Mouse (Mus musculus): ENCODE measurements around the gene Ptcd1. TPM values are rescaled to one million over a fixed set of nuclear protein-coding genes. Genes with fewer than 3 reads are reported as not detected.
A peak's percentile ranks its signal among the peaks of the same experiment; 100 is the strongest.
"Not testable (repeated sequence)": the region's sequence is repeated elsewhere in the genome, so short reads cannot be mapped to it uniquely, and the experiment has no call there.

Gene Ptcd1
- polyA plus RNA-seq, 1 experiment = 14.5 TPM

- Histone ChIP-seq H3K79me2 (ENCODE audit: control insufficient read depth, insufficient read depth) (peaks cover 89% of the 10 kb centered on the region), H3K27me3 (ENCODE audit: control insufficient read depth, insufficient read depth, insufficient read length) (no peaks in the 10 kb centered on the region), H3K36me3 (ENCODE audit: control insufficient read depth, insufficient read depth) (peaks cover 55% of the 10 kb centered on the region), H3K4me3 (ENCODE audit: insufficient read depth, poor library complexity, severe bottlenecking) (peak within 1 kb of the TSS; percentile 86), H3K79me3 (ENCODE audit: low read depth) (peaks cover 54% of the 10 kb centered on the region), H3ac (ENCODE audit: control insufficient read depth, insufficient read length, low read depth) (peak within 1 kb of the TSS; percentile 90)
- TF ChIP-seq CEBPB (IDR thresholded peaks at IDR 0.05; ENCODE audit: low read depth) = peak; percentile 96
- no peak for TF ChIP-seq USF1 (IDR thresholded peaks at IDR 0.05; ENCODE audit: low read depth)
- TF ChIP-seq MYOG (IDR thresholded peaks at IDR 0.05; ENCODE audit: control insufficient read depth, extremely low read depth, insufficient read length) = no peak
- no peak for TF ChIP-seq MYOD1 (IDR thresholded peaks at IDR 0.05; ENCODE audit: control insufficient read depth, insufficient read length, low read depth)
- peak; percentile 100 for TF ChIP-seq MAX (IDR thresholded peaks at IDR 0.05)
Observed at GRCm38 (mm10) chr5:145139571-145140519, 27.1 kb downstream of the Ptcd1 start, which contains the start of the genes Pdap1 and Bud31. TSS of gene Pdap1 (minus strand) at chr5:145140238. TSS of gene Bud31 (plus strand) at chr5:145140362.

- peak overlapping the region; percentile 87 for H3ac ChIP-seq (ENCODE audit: control insufficient read depth, insufficient read length, low read depth)
- peaks cover 59% of the 10 kb centered on the region for H3K79me3 ChIP-seq (ENCODE audit: low read depth)
- H3K27me3 ChIP-seq (ENCODE audit: control insufficient read depth, insufficient read depth, insufficient read length) = no peaks in the 10 kb centered on the region
- peak overlapping the region; percentile 86 for H3K4me3 ChIP-seq (ENCODE audit: insufficient read depth, poor library complexity, severe bottlenecking)
- TF ChIP-seq USF1 (IDR thresholded peaks at IDR 0.05; ENCODE audit: low read depth) (peak; percentile 12), MYOD1 (IDR thresholded peaks at IDR 0.05; ENCODE audit: control insufficient read depth, insufficient read length, low read depth) (no peak)
- peaks cover 97% of the 10 kb centered on the region for H3K79me2 ChIP-seq (ENCODE audit: control insufficient read depth, insufficient read depth)
- H3K36me3 ChIP-seq (ENCODE audit: control insufficient read depth, insufficient read depth) = peaks cover 57% of the 10 kb centered on the region
Observed at GRCm38 (mm10) chr5:145138836-145139235, 28.1 kb downstream of the Ptcd1 start.

GRCm38 (mm10) chr5:145133275-145133674 lies 33.6 kb downstream of the Ptcd1 start:
- H3K27me3 ChIP-seq (ENCODE audit: control insufficient read depth, insufficient read depth, insufficient read length); H3ac ChIP-seq (ENCODE audit: control insufficient read depth, insufficient read length, low read depth); H3K4me3 ChIP-seq (ENCODE audit: insufficient read depth, poor library complexity, severe bottlenecking): not testable (repeated sequence)
- H3K36me3 ChIP-seq (ENCODE audit: control insufficient read depth, insufficient read depth) = peaks cover 80% of the 10 kb centered on the region
- H3K79me2 ChIP-seq (ENCODE audit: control insufficient read depth, insufficient read depth) = peaks cover 53% of the 10 kb centered on the region
- H3K79me3 ChIP-seq (ENCODE audit: low read depth) = peaks cover 28% of the 10 kb centered on the region

- TF ChIP-seq USF1 (IDR thresholded peaks at IDR 0.05; ENCODE audit: low read depth) (no peak), CEBPB (IDR thresholded peaks at IDR 0.05; ENCODE audit: low read depth) (no peak), MAX (IDR thresholded peaks at IDR 0.05) (no peak), CTCF (IDR thresholded peaks at IDR 0.05; ENCODE audit: control insufficient read depth, insufficient read depth, insufficient read length) (no peak), MYOG (IDR thresholded peaks at IDR 0.05; ENCODE audit: control insufficient read depth, extremely low read depth, insufficient read length) (no peak), MYOD1 (IDR thresholded peaks at IDR 0.05; ENCODE audit: control insufficient read depth, insufficient read length, low read depth) (no peak), FOSL1 (IDR thresholded peaks at IDR 0.05; ENCODE audit: insufficient read depth, low read length, poor library complexity, severe bottlenecking) (no peak)
- H3K79me3 ChIP-seq (ENCODE audit: low read depth) = peaks cover 5% of the 10 kb centered on the region
- H3K79me2 ChIP-seq (ENCODE audit: control insufficient read depth, insufficient read depth) = peaks cover 30% of the 10 kb centered on the region
- H3K36me3 ChIP-seq (ENCODE audit: control insufficient read depth, insufficient read depth) = peaks cover 87% of the 10 kb centered on the region
- H3K4me3 ChIP-seq (ENCODE audit: insufficient read depth, poor library complexity, severe bottlenecking) = no peak overlapping the region
- no peak overlapping the region for H3ac ChIP-seq (ENCODE audit: control insufficient read depth, insufficient read length, low read depth)
- H3K27me3 ChIP-seq (ENCODE audit: control insufficient read depth, insufficient read depth, insufficient read length) = no peaks in the 10 kb centered on the region
Observed at GRCm38 (mm10) chr5:145130995-145131394, 35.9 kb downstream of the Ptcd1 start.

GRCm38 (mm10) chr5:145130191-145130590 lies 36.7 kb downstream of the Ptcd1 start:
- H3K27me3 ChIP-seq (ENCODE audit: control insufficient read depth, insufficient read depth, insufficient read length) = no peaks in the 10 kb centered on the region
- H3K36me3 ChIP-seq (ENCODE audit: control insufficient read depth, insufficient read depth) = peaks cover 86% of the 10 kb centered on the region
- H3K79me2 ChIP-seq (ENCODE audit: control insufficient read depth, insufficient read depth) = peaks cover 22% of the 10 kb centered on the region
- peaks cover 5% of the 10 kb centered on the region for H3K79me3 ChIP-seq (ENCODE audit: low read depth)
- H3ac ChIP-seq (ENCODE audit: control insufficient read depth, insufficient read length, low read depth) = no peak overlapping the region
- TF ChIP-seq CEBPB (IDR thresholded peaks at IDR 0.05; ENCODE audit: low read depth) = peak; percentile 48
- no peak for TF ChIP-seq FOSL1 (IDR thresholded peaks at IDR 0.05; ENCODE audit: insufficient read depth, low read length, poor library complexity, severe bottlenecking)
- TF ChIP-seq USF1 (IDR thresholded peaks at IDR 0.05; ENCODE audit: low read depth) = no peak
- TF ChIP-seq MYOD1 (IDR thresholded peaks at IDR 0.05; ENCODE audit: control insufficient read depth, insufficient read length, low read depth) = no peak
- H3K4me3 ChIP-seq (ENCODE audit: insufficient read depth, poor library complexity, severe bottlenecking) = no peak overlapping the region

GRCm38 (mm10) chr5:145129773-145130172 lies 37.1 kb downstream of the Ptcd1 start:
- H3K27me3 ChIP-seq (ENCODE audit: control insufficient read depth, insufficient read depth, insufficient read length); H3K79me3 ChIP-seq (ENCODE audit: low read depth); H3ac ChIP-seq (ENCODE audit: control insufficient read depth, insufficient read length, low read depth); H3K4me3 ChIP-seq (ENCODE audit: insufficient read depth, poor library complexity, severe bottlenecking): not testable (repeated sequence)
- Histone ChIP-seq H3K36me3 (ENCODE audit: control insufficient read depth, insufficient read depth) (peaks cover 86% of the 10 kb centered on the region), H3K79me2 (ENCODE audit: control insufficient read depth, insufficient read depth) (peaks cover 18% of the 10 kb centered on the region)

All from C2C12 (cell line).